In genomic region chr8:95154654-95155053, GRCm38 (mm10) we compare ENCODE assay signal across 13 mouse cellular contexts. TPM values are rescaled to one million over a fixed set of nuclear protein-coding genes. Genes with fewer than 3 reads are reported as not detected.
DNase-seq lines count a peak whose midpoint lies in the region; ATAC-seq and TF ChIP-seq lines count a peak whose summit lies in the region.
"Had no signal": no experiment of that assay in that cellular context is flagged by ENCODE, and none has a peak within 500 bp of the region (broad histone marks: within the 10 kb centered on the region; RNA-seq: fewer than 3 reads in every experiment).

No protein-coding gene starts in this region.

- DNase-seq in kidney, postnatal 0 days (ENCODE audit: low spot score): no peak
- no peak for DNase-seq in kidney, adult 2 months
- DNase-seq in 3134 (ENCODE audit: extremely low read depth, insufficient read length, low spot score) (peak; percentile 55), 3T3-L1 (ENCODE audit: low read depth, low spot score) (peak; percentile 82), adipocyte (ENCODE audit: low spot score) (peak; percentile 77)
- no peak for DNase-seq in left cerebral cortex, postnatal 36 days (ENCODE audit: low spot score in 2 of 2)
- DNase-seq: cerebellum, adult 18-20 months; left cerebral cortex, postnatal 4 days; liver, postnatal 0 days; right cerebral cortex, postnatal 25 days had no signal

- TF ChIP-seq CTCF in kidney, postnatal 0 days (IDR thresholded peaks at IDR 0.05; ENCODE audit: low read depth): no peak
- no peak for TF ChIP-seq CTCF in kidney, adult 2 months (conservative IDR thresholded peaks at IDR 0.05; ENCODE audit: insufficient read depth, insufficient read length, low read depth, low read length)

- H3K4me2 ChIP-seq in kidney, postnatal 0 days (ENCODE audit: low read length): no peak overlapping the region
- H3K4me2 ChIP-seq: heart, embryonic 13.5 days; midbrain, embryonic 15.5 days had no signal

- H3K4me3 ChIP-seq in kidney, postnatal 0 days (replicated peaks; ENCODE audit: low read depth, low read length): no peak overlapping the region
- H3K4me3 ChIP-seq in kidney, adult 2 months (ENCODE audit: insufficient read depth, low read depth, low read length): no peak overlapping the region
- H3K4me3 ChIP-seq: heart, embryonic 13.5 days; midbrain, embryonic 15.5 days had no signal

- ATAC-seq in kidney, postnatal 0 days (replicated peaks; ENCODE audit: low FRiP score, low read depth): 0 out of 2 replicates have a peak, but pooled peaks have one; percentile 15
- no peak for ATAC-seq in megakaryocyte-erythroid progenitor cell, adult 5-6 weeks (replicated peaks; ENCODE audit: low FRiP score, low TSS enrichment, poor library complexity, severe bottlenecking)
- ATAC-seq: liver, postnatal 0 days; midbrain, embryonic 15.5 days had no signal

- no peak overlapping the region for H3K27ac ChIP-seq in kidney, postnatal 0 days
- no peak overlapping the region; the same call in 1 of the 2 replicates for H3K27ac ChIP-seq in kidney, adult 2 months (ENCODE audit: insufficient read depth, low read depth, low read length)
- H3K27ac ChIP-seq: heart, embryonic 13.5 days; midbrain, embryonic 15.5 days had no signal

- 0 out of 2 replicates have a peak, but pooled peaks cover 2% of the 10 kb centered on the region for H3K4me1 ChIP-seq in kidney, postnatal 0 days (replicated peaks; ENCODE audit: insufficient read depth, low read length)
- H3K4me1 ChIP-seq in kidney, adult 2 months (ENCODE audit: control insufficient read depth, insufficient read depth, low read length): peaks cover 39% of the 10 kb centered on the region
- H3K4me1 ChIP-seq: midbrain, embryonic 15.5 days had no signal

- no peaks in the 10 kb centered on the region for H3K9me3 ChIP-seq in kidney, postnatal 0 days (replicated peaks; ENCODE audit: low read length)
- H3K9me3 ChIP-seq: heart, embryonic 13.5 days; midbrain, embryonic 15.5 days had no signal

- no peaks in the 10 kb centered on the region for H3K36me3 ChIP-seq in kidney, postnatal 0 days (ENCODE audit: insufficient read depth, low read length)
- H3K36me3 ChIP-seq in kidney, adult 2 months (ENCODE audit: control insufficient read depth, insufficient read depth, low read length): no peaks in the 10 kb centered on the region
- H3K36me3 ChIP-seq: heart, embryonic 13.5 days; midbrain, embryonic 15.5 days had no signal

- 34% methylated on average over 6 of the region's 6 CpGs for WGBS in kidney, postnatal 0 days
- 44% methylated on average over 6 of the region's 6 CpGs for WGBS in kidney, adult 2 months

- no peaks in the 10 kb centered on the region for H3K27me3 ChIP-seq in kidney, postnatal 0 days (ENCODE audit: insufficient read depth, low read length)
- H3K27me3 ChIP-seq in kidney, adult 2 months (replicated peaks; ENCODE audit: control insufficient read depth, insufficient read depth, low read length): no peaks in the 10 kb centered on the region
- H3K27me3 ChIP-seq: heart, embryonic 13.5 days; midbrain, embryonic 15.5 days had no signal

- no peak for TF ChIP-seq POLR2A in kidney, adult 2 months (IDR thresholded peaks at IDR 0.05; ENCODE audit: low read depth, low read length)

- intact Hi-C loops in left cerebral cortex, postnatal 36 days (cut with DNase I): no loop called here

- no peak overlapping the region for H3K9ac ChIP-seq in kidney, postnatal 0 days (ENCODE audit: low read depth, low read length)
- H3K9ac ChIP-seq: heart, embryonic 13.5 days; liver, postnatal 0 days; midbrain, embryonic 15.5 days had no signal

RNA-seq across cellular contexts. Expression of gene Kifc3, which starts 48.0 kb away (rescaled TPM):
- 41.2 and 46.2 TPM in 2 replicates for polyA plus RNA-seq in kidney, postnatal 0 days (2015; fragmentation: Nextera tagmentation; extraction: Ambion mirVana)
- polyA plus RNA-seq in kidney, adult 2 months (2012; rRNA removed): 92.3 and 100 TPM in 2 replicates
- total RNA-seq in left cerebral cortex, postnatal 36 days (2021): 10 to 100 TPM; 51.8 to 59.0 TPM
- 0.99 TPM in 1 of 2 replicates, not detected in the other for total RNA-seq in megakaryocyte-erythroid progenitor cell, adult 5-6 weeks (2014; fragmentation: Nextera tagmentation)
- total RNA-seq in megakaryocyte-erythroid progenitor cell, adult 5-6 weeks (2017): 0.61 and 1.4 TPM in 2 replicates

Comparison
In these comparisons a context has a peak if more than half of its experiments do, and no peak if none do; other contexts are left out.
1. DNase-seq: peak in 3134 (single experiment), 3T3-L1 (single experiment) and adipocyte (single experiment); none in kidney, postnatal 0 days (single experiment), kidney, adult 2 months (single experiment) and left cerebral cortex, postnatal 36 days (0 of 2).
2. RNA of gene Kifc3, which starts 48.0 kb away (total RNA-seq): 51.8 to 59.0 TPM in left cerebral cortex, postnatal 36 days; 0.61 to 1.4 TPM in megakaryocyte-erythroid progenitor cell, adult 5-6 weeks; every median in the first group is over 10 times any median in the second.